Comparison of ENCODE assay signal across 30 mouse cellular contexts in genomic region chr1:25146206-25146605, GRCm38 (mm10).
DNase-seq lines count a peak whose midpoint lies in the region; ATAC-seq and TF ChIP-seq lines count a peak whose summit lies in the region.
"Had no signal": no experiment of that assay in that cellular context is flagged by ENCODE, and none has a peak within 500 bp of the region (broad histone marks: within the 10 kb centered on the region; RNA-seq: fewer than 3 reads in every experiment).

No protein-coding gene starts in this region.

- H3K4me3 ChIP-seq in lung, adult 2 months (replicated peaks; ENCODE audit: extremely low read depth, low read depth, low read length): no peak overlapping the region
- H3K4me3 ChIP-seq in midbrain, embryonic 14.5 days (replicated peaks; ENCODE audit: low read depth, low read length): no peak overlapping the region
- H3K4me3 ChIP-seq: forebrain, embryonic 13.5 days; heart, adult 2 months; heart, embryonic 13.5 days; lung, embryonic 15.5 days; midbrain, embryonic 15.5 days; neural tube, embryonic 15.5 days; stomach, embryonic 15.5 days had no signal

- no peak overlapping the region for H3K27ac ChIP-seq in midbrain, embryonic 14.5 days (replicated peaks; ENCODE audit: low read depth, low read length)
- H3K27ac ChIP-seq: forebrain, embryonic 13.5 days; heart, adult 2 months; heart, embryonic 13.5 days; hindbrain, embryonic 14.5 days; liver, embryonic 14.5 days; lung, embryonic 15.5 days; midbrain, embryonic 15.5 days; neural tube, embryonic 15.5 days; stomach, embryonic 15.5 days had no signal

- 52% methylated on average over 3 of the region's 3 CpGs for WGBS in lung, adult 2 months
- 86% methylated on average over 3 of the region's 3 CpGs for WGBS in midbrain, embryonic 14.5 days

- no peak overlapping the region for H3K9ac ChIP-seq in midbrain, embryonic 14.5 days (replicated peaks; ENCODE audit: low read length)
- H3K9ac ChIP-seq: forebrain, embryonic 13.5 days; heart, embryonic 13.5 days; hindbrain, embryonic 14.5 days; liver, embryonic 14.5 days; lung, embryonic 15.5 days; midbrain, embryonic 15.5 days; neural tube, embryonic 15.5 days; stomach, embryonic 15.5 days had no signal

- H3K36me3 ChIP-seq in midbrain, embryonic 14.5 days (ENCODE audit: control insufficient read depth, insufficient read depth, low read length): no peaks in the 10 kb centered on the region
- H3K36me3 ChIP-seq: G1E; heart, embryonic 13.5 days; lung, embryonic 15.5 days; midbrain, embryonic 15.5 days; neural tube, embryonic 15.5 days; stomach, embryonic 15.5 days had no signal

- ATAC-seq in frontal cortex, adult (ENCODE audit: low TSS enrichment): peak; percentile 97
- ATAC-seq in midbrain, embryonic 14.5 days (ENCODE audit: low FRiP score, low TSS enrichment): no peak
- ATAC-seq: forebrain, embryonic 13.5 days; intestine, postnatal 0 days; midbrain, embryonic 15.5 days; Patski had no signal

- TF ChIP-seq POLR2A in lung, adult 2 months (IDR thresholded peaks at IDR 0.05; ENCODE audit: borderline replicate concordance, extremely low read depth, low read depth, low read length): no peak

- no peaks in the 10 kb centered on the region for H3K27me3 ChIP-seq in midbrain, embryonic 14.5 days (ENCODE audit: control insufficient read depth, insufficient read depth, low read length)
- H3K27me3 ChIP-seq: forebrain, embryonic 13.5 days; heart, embryonic 13.5 days; lung, embryonic 15.5 days; midbrain, embryonic 15.5 days; neural tube, embryonic 15.5 days; Patski; stomach, embryonic 15.5 days had no signal

- H3K9me3 ChIP-seq in midbrain, embryonic 14.5 days (ENCODE audit: control insufficient read depth, low read length): no peaks in the 10 kb centered on the region
- H3K9me3 ChIP-seq: forebrain, embryonic 13.5 days; heart, embryonic 13.5 days; lung, embryonic 15.5 days; midbrain, embryonic 15.5 days; neural tube, embryonic 15.5 days; stomach, embryonic 15.5 days had no signal

- no peak for DNase-seq in frontal cortex, postnatal 14 days (ENCODE audit: low spot score in 2 of 2)
- peak; percentile 18 to 30 for DNase-seq in layer of hippocampus, postnatal 36 days
- no peak for DNase-seq in layer of hippocampus, adult 9-10 months (ENCODE audit: low spot score)
- DNase-seq in lung, postnatal 36 days: peak; percentile 1
- DNase-seq in lung, adult 2 months: no peak
- DNase-seq in Muller cell, postnatal 12 days (ENCODE audit: inconsistent ontology term): peak; percentile 82
- DNase-seq in midbrain, embryonic 14.5 days: no peak
- DNase-seq: adrenal gland, postnatal 10 days; cerebellum, adult 11 months; cerebellum, adult 9-10 months; cerebellum, postnatal 36 days; heart, adult 2 months; kidney, adult 9 months; kidney, postnatal 10 days; liver; retina, postnatal 1 day; thymus, adult 2 months; thymus, postnatal 36 days had no signal

- H3K4me2 ChIP-seq in midbrain, embryonic 14.5 days (ENCODE audit: low read length): no peak overlapping the region
- H3K4me2 ChIP-seq: forebrain, embryonic 13.5 days; heart, embryonic 13.5 days; hindbrain, embryonic 14.5 days; lung, embryonic 15.5 days; midbrain, embryonic 15.5 days; neural tube, embryonic 15.5 days; stomach, embryonic 15.5 days had no signal

- no peak for TF ChIP-seq CTCF in lung, adult 2 months (IDR thresholded peaks at IDR 0.05; ENCODE audit: insufficient read depth, low read length)

- no peaks in the 10 kb centered on the region for H3K4me1 ChIP-seq in lung, adult 2 months (ENCODE audit: control insufficient read depth, insufficient read depth, low read length)
- no peaks in the 10 kb centered on the region for H3K4me1 ChIP-seq in midbrain, embryonic 14.5 days (ENCODE audit: control insufficient read depth, insufficient read depth, low read length)
- H3K4me1 ChIP-seq: forebrain, embryonic 13.5 days; heart, embryonic 13.5 days; lung, embryonic 15.5 days; midbrain, embryonic 15.5 days; neural tube, embryonic 15.5 days; stomach, embryonic 15.5 days had no signal

Comparison
In these comparisons a context has a peak if more than half of its experiments do, and no peak if none do; other contexts are left out.
1. DNase-seq: peak in layer of hippocampus, postnatal 36 days (2 of 2), lung, postnatal 36 days (single experiment) and Muller cell, postnatal 12 days (single experiment); none in frontal cortex, postnatal 14 days (0 of 2), layer of hippocampus, adult 9-10 months (single experiment), lung, adult 2 months (single experiment) and midbrain, embryonic 14.5 days (single experiment).